Mouse (Mus musculus): Measurements from ENCODE around the gene Fdxr. TPM values are rescaled to one million over a fixed set of nuclear protein-coding genes. Genes with fewer than 3 reads are reported as not detected.

The Fdxr gene
- polyA plus RNA-seq (2014; fragmentation: Nextera tagmentation; extraction: Ambion mirVana) = 10.0 and 12.0 TPM in 2 replicates

DNA sequence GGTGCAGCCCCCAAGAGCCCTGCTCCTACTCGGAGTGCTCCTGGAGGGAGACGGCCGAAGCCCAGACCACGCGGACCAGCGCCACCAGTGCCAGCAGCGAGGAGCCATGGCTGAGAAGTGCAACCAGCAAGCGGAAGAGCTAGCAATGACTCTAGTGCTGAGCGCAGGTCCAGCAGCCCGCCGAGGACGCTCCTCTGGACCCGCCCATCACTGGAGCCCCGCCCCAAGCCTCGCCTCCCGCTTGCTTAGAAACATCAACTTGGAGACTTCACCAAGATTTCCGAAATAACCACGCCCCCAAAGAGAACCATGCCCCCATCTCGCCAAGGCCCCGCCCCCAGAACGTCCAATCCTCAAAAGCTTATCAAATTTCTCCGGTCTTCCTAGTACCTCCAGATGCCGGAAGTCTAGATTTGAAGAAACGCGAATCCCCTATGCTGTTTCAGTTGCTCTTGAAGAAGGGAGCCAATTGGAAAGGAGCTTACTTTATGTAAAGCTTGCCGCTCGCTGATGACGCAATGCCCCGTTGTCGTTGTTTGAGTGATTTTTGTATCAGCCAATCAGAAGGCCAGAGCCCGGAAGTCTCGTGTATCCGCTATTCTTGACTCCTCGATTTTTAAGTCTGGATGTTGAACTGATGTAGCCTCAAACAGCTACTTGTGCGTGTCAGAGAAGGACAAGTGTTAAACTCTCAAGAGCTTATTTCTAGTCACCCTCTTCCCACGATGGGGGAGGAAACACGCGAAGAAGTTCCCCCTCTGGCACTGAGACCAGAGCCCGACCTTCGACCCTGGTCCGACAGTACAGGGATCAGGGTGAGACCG, at the start of gene Fdxr:
TSS of gene Fdxr (minus strand) at position 271 of the 824 bp plus-strand sequence.
- no peaks in the 10 kb centered on the region for H3K27me3 ChIP-seq (ENCODE audit: control insufficient read depth, insufficient read depth, low read length)
- peak within 1 kb of the TSS; percentile 74 for H3K9ac ChIP-seq (ENCODE audit: low read depth, low read length)
- ATAC-seq (replicated peaks; ENCODE audit: insufficient number of reproducible peaks, low FRiP score, low TSS enrichment) = peak; percentile 93
- under 1% methylated on average over 42 of the region's 42 CpGs for WGBS (ENCODE audit: insufficient replicate concordance)
- H3K4me3 ChIP-seq (ENCODE audit: low read depth, low read length) = peak within 1 kb of the TSS; percentile 56
- peak within 1 kb of the TSS; percentile 92 for H3K4me2 ChIP-seq
- H3K36me3 ChIP-seq (ENCODE audit: control insufficient read depth, insufficient read depth, low read length) = no peaks in the 10 kb centered on the region
- H3K9me3 ChIP-seq (replicated peaks; ENCODE audit: control insufficient read depth, low read length) = no peaks in the 10 kb centered on the region
- peak within 1 kb of the TSS; percentile 75 for H3K27ac ChIP-seq (ENCODE audit: low read depth, low read length)
- H3K4me1 ChIP-seq (ENCODE audit: control insufficient read depth, insufficient read depth, low read length) = peaks cover 16% of the 10 kb centered on the region

DNA sequence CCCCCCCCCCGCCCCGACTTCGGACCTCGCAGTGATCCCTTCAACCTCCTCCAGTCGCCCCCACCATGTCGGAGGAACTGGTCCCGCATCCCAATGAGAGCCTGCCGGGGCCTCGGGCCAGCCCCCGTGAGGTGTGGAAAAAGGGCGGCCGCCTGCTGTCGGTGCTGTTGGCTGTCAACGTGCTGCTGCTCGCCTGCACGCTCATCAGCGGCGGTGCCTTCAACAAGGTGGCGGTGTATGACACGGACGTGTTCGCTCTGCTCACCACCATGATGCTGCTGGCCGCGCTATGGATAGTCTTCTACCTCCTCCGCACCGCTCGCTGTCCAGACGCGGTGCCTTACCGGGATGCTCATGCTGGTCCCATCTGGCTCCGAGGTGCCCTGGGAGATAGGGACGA, 46.5 kb upstream of the Fdxr start:
- Histone ChIP-seq H3K4me3 (ENCODE audit: low read depth, low read length) (no peak overlapping the region), H3K4me1 (ENCODE audit: control insufficient read depth, insufficient read depth, low read length) (peaks cover 12% of the 10 kb centered on the region)

DNA sequence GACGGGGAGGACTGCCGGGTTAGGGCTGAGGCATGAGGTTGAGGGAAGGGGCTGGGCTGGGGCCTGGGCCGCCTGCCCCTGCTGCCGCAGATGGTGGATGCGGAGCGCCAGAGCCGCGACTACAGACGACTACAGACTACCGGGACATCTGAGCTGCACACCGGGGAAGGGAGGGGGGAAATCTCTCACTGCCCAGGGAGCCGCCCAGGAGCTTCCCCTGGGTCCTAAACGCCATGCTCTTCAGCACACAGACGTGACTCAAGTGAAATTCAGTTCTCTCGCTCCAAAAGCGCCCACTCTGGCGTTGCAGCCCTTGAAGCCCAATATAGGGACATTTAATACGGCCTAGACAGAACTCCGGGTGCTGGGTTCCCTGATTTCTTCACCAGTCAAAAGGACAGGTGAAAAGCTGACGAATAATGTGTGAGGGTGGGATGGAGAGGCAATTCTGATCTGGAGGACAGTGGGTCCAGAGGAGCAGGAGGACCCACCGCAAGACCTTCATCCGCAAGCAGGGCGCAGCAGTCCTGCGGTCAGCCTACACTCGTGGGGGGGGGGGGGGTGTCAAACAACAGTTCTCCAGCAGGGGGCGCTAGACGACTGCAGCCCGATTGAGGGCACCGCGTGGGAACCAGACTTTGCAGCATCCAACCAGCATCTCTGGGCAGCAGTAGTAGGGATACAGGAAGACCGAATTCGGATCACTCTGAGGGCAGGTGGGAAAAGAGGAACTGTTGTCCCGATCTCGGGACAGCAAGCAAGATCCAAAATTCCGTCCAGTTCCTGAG, 45.2 kb upstream of the Fdxr start, which contains the start of gene Ush1g:
TSS of gene Ush1g (minus strand) at position 136 of the 788 bp plus-strand sequence.
- H3K4me2 ChIP-seq = peak within 1 kb of the TSS; percentile 32
- H3K9me3 ChIP-seq (replicated peaks; ENCODE audit: control insufficient read depth, low read length) = no peaks in the 10 kb centered on the region
- no peaks in the 10 kb centered on the region for H3K36me3 ChIP-seq (ENCODE audit: control insufficient read depth, insufficient read depth, low read length)
- peaks cover 87% of the 10 kb centered on the region for H3K27me3 ChIP-seq (ENCODE audit: control insufficient read depth, insufficient read depth, low read length)
- peak within 1 kb of the TSS; percentile 13; the same call in 1 of the 2 replicates for H3K4me3 ChIP-seq (ENCODE audit: low read depth, low read length)
- 3% methylated on average over 35 of the region's 35 CpGs for WGBS (ENCODE audit: insufficient replicate concordance)
- H3K27ac ChIP-seq (ENCODE audit: low read depth, low read length) = no peak within 1 kb of the TSS
- ATAC-seq (replicated peaks; ENCODE audit: insufficient number of reproducible peaks, low FRiP score, low TSS enrichment) = no peak
- no peak within 1 kb of the TSS for H3K9ac ChIP-seq (ENCODE audit: low read depth, low read length)
- peaks cover 12% of the 10 kb centered on the region for H3K4me1 ChIP-seq (ENCODE audit: control insufficient read depth, insufficient read depth, low read length)

More for the DNA sequence above, 46.5 kb upstream of the Fdxr start:
- WGBS (ENCODE audit: insufficient replicate concordance) = 19% methylated on average over 32 of the region's 32 CpGs
- Histone ChIP-seq H3K9me3 (replicated peaks; ENCODE audit: control insufficient read depth, low read length) (no peaks in the 10 kb centered on the region), H3K27ac (ENCODE audit: low read depth, low read length) (no peak overlapping the region), H3K9ac (ENCODE audit: low read depth, low read length) (no peak overlapping the region), H3K4me2 (no peak overlapping the region), H3K36me3 (ENCODE audit: control insufficient read depth, insufficient read depth, low read length) (no peaks in the 10 kb centered on the region), H3K27me3 (ENCODE audit: control insufficient read depth, insufficient read depth, low read length) (peaks cover 80% of the 10 kb centered on the region)
- no peak for ATAC-seq (replicated peaks; ENCODE audit: insufficient number of reproducible peaks, low FRiP score, low TSS enrichment)

DNA sequence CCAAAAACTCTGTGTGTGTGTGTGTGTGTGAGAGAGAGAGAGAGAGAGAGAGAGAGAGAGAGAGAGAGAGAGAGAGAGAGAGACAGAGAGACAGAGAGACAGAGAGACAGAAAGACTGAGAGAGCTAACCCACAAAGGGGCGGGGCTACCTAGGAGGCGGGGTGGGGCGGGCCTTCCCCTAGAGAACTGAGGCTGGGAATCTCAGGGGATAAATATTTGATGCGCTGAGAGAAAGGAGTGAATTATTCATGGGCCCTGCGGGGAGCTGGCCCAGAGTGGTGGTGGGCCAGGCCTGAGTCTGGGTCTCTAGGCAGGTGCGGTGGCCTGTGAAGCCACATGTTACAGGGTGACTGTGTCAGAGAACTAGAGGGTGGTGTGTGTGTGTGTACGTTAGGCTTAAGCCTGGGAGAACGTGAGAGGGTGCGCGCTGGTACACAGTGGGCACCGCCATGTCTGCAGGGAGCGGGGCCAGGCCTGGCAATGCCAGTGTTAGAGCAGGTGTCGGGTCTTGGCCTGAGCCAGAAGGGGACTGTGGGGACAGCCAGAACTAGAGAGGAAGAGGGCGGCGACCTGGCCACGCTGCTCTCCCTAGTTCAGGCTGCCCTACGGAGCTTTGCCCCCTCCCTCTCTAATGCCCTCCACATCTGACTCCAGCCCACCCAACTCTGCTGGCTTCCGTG, 43.0 kb upstream of the Fdxr start:
- 4% methylated on average over 18 of the region's 18 CpGs for WGBS (ENCODE audit: insufficient replicate concordance)
- Histone ChIP-seq H3K4me1 (ENCODE audit: control insufficient read depth, insufficient read depth, low read length) (peaks cover 12% of the 10 kb centered on the region), H3K36me3 (ENCODE audit: control insufficient read depth, insufficient read depth, low read length) (no peaks in the 10 kb centered on the region), H3K27ac (ENCODE audit: low read depth, low read length) (no peak overlapping the region), H3K9ac (ENCODE audit: low read depth, low read length) (no peak overlapping the region), H3K4me3 (ENCODE audit: low read depth, low read length) (no peak overlapping the region), H3K9me3 (replicated peaks; ENCODE audit: control insufficient read depth, low read length) (no peaks in the 10 kb centered on the region), H3K27me3 (ENCODE audit: control insufficient read depth, insufficient read depth, low read length) (peaks cover 99% of the 10 kb centered on the region), H3K4me2 (no peak overlapping the region)
- ATAC-seq (replicated peaks; ENCODE audit: insufficient number of reproducible peaks, low FRiP score, low TSS enrichment) = no peak

DNA sequence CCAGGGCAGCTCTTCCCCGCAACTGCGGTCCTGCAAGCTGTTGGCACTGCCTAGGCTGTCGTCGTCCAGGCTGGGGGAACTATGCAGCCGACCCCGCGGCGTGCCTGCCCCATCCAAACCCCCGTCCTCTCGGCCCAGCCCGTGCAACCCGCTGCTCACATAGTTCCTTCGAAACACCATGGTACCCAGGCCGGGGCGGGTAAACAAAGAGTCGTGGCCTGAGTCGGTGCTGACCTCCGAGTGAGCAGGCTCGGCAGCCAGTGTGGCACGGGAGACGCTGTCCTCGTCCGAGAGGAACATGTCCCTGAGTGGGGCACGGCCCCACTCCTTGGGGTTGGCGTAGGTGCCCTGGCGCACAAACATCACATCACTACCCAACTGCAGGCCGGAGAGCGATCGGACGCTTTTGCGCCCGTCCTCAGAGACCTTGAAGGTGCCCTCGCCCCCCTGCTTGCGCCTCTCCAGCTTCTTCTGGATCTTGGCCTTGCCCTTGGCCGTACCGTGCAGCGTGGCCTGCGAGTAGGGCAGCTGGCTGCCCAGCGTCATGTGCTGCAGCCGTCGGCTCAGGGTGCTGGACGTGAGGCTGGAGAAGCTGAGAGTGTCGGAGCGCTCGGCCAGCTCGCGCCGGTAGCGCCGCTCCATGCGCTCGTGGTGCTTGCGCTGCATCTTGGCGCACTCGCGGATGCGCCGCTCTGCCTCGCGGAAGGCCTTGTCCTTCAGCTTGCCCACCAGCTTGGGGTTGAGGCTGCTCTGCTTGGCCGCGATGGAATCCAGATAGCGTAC, 41.6 kb upstream of the Fdxr start:
- H3K27me3 ChIP-seq (ENCODE audit: control insufficient read depth, insufficient read depth, low read length) = peaks cover 94% of the 10 kb centered on the region
- H3K27ac ChIP-seq (ENCODE audit: low read depth, low read length) = no peak overlapping the region
- no peaks in the 10 kb centered on the region for H3K9me3 ChIP-seq (replicated peaks; ENCODE audit: control insufficient read depth, low read length)
- no peaks in the 10 kb centered on the region for H3K36me3 ChIP-seq (ENCODE audit: control insufficient read depth, insufficient read depth, low read length)
- WGBS (ENCODE audit: insufficient replicate concordance) = 6% methylated on average over 63 of the region's 63 CpGs
- peak overlapping the region; percentile 28; the same call in 1 of the 2 replicates for H3K9ac ChIP-seq (ENCODE audit: low read depth, low read length)
- H3K4me1 ChIP-seq (ENCODE audit: control insufficient read depth, insufficient read depth, low read length) = peaks cover 12% of the 10 kb centered on the region
- ATAC-seq (replicated peaks; ENCODE audit: insufficient number of reproducible peaks, low FRiP score, low TSS enrichment) = no peak
- H3K4me3 ChIP-seq (ENCODE audit: low read depth, low read length) = peak overlapping the region; percentile 19
- H3K4me2 ChIP-seq = peak overlapping the region; percentile 29

DNA sequence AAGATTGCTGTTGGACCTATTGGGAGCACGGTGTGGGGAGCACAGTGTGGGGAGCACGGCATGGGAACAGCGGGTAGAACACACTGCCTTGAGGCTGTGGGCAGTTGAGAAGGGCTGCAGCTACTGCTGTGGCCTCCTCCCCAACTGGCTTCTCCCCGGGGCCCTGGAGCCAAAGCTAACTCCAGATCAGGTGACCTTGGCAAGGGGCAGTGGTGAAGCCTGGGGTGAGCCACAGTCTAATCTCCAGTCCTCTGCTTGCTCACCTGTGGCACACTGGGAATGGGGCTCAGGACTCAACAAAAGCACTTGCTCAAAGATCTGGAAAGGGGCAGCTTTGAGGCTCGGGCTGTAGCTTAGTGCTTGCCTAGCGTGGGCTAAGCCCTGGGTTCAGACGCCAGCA, 40.4 kb upstream of the Fdxr start:
- Histone ChIP-seq H3K27ac (ENCODE audit: low read depth, low read length) (no peak overlapping the region), H3K4me3 (ENCODE audit: low read depth, low read length) (no peak overlapping the region), H3K27me3 (ENCODE audit: control insufficient read depth, insufficient read depth, low read length) (peaks cover 90% of the 10 kb centered on the region), H3K9me3 (replicated peaks; ENCODE audit: control insufficient read depth, low read length) (no peaks in the 10 kb centered on the region), H3K4me1 (ENCODE audit: control insufficient read depth, insufficient read depth, low read length) (peaks cover 12% of the 10 kb centered on the region), H3K36me3 (ENCODE audit: control insufficient read depth, insufficient read depth, low read length) (no peaks in the 10 kb centered on the region), H3K4me2 (no peak overlapping the region), H3K9ac (ENCODE audit: low read depth, low read length) (no peak overlapping the region)
- ATAC-seq (replicated peaks; ENCODE audit: insufficient number of reproducible peaks, low FRiP score, low TSS enrichment) = no peak
- WGBS (ENCODE audit: insufficient replicate concordance) = 57% methylated on average over 7 of the region's 7 CpGs

DNA sequence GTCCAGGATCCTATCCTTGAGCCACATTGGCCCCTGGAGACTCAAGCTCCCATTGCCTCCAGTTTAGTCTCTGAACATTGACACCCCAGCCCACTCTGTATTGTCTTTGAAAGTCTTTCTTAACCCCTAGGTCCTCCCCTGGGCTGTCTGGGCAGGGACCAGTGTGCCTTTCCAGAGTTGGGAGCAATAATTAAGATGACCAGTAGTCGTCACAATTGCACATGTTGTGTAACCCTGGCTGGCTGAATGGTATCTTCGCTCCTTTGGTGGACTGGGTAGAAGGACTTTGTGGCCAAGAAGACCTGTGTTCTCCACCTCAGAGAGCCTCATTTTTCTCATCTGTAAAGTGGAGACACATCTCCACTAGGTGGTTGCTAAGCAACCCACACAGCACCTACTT, 37.4 kb upstream of the Fdxr start:
- ATAC-seq (replicated peaks; ENCODE audit: insufficient number of reproducible peaks, low FRiP score, low TSS enrichment) = no peak
- Histone ChIP-seq H3K9ac (ENCODE audit: low read depth, low read length) (no peak overlapping the region), H3K27me3 (ENCODE audit: control insufficient read depth, insufficient read depth, low read length) (peaks cover 61% of the 10 kb centered on the region), H3K4me3 (ENCODE audit: low read depth, low read length) (no peak overlapping the region), H3K36me3 (ENCODE audit: control insufficient read depth, insufficient read depth, low read length) (no peaks in the 10 kb centered on the region), H3K9me3 (replicated peaks; ENCODE audit: control insufficient read depth, low read length) (no peaks in the 10 kb centered on the region), H3K4me2 (no peak overlapping the region), H3K4me1 (ENCODE audit: control insufficient read depth, insufficient read depth, low read length) (no peaks in the 10 kb centered on the region; the same call in 1 of the 2 replicates), H3K27ac (ENCODE audit: low read depth, low read length) (no peak overlapping the region)
- WGBS (ENCODE audit: insufficient replicate concordance) = 46% methylated on average over 2 of the region's 2 CpGs

DNA sequence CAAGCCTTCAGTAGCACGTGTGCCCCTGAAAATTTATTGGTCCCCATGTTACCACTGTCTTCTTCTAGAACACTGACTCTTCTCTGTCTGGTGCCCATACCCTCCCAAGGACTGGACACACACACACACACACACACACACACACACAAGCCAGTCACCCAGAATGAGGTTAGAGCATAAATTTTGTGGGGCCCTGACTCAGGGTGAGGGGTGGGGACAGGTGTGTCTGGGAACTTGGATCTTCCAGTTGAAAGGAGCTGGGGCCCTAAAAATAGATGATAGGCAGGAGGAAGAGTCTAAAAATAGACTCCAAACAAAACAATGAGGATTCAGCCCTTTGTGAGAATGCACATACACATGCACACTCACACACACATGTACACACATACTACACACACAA, 31.9 kb upstream of the Fdxr start:
- Histone ChIP-seq H3K4me2 (no peak overlapping the region), H3K4me3 (ENCODE audit: low read depth, low read length) (no peak overlapping the region), H3K4me1 (ENCODE audit: control insufficient read depth, insufficient read depth, low read length) (peaks cover 12% of the 10 kb centered on the region), H3K27me3 (ENCODE audit: control insufficient read depth, insufficient read depth, low read length) (peaks cover 10% of the 10 kb centered on the region), H3K27ac (ENCODE audit: low read depth, low read length) (no peak overlapping the region), H3K9ac (ENCODE audit: low read depth, low read length) (no peak overlapping the region), H3K9me3 (replicated peaks; ENCODE audit: control insufficient read depth, low read length) (no peaks in the 10 kb centered on the region), H3K36me3 (ENCODE audit: control insufficient read depth, insufficient read depth, low read length) (no peaks in the 10 kb centered on the region)
- 55% methylated on average over 1 of the region's 1 CpGs for WGBS (ENCODE audit: insufficient replicate concordance)
- ATAC-seq (replicated peaks; ENCODE audit: insufficient number of reproducible peaks, low FRiP score, low TSS enrichment) = no peak

Data from heart, embryonic 11.5 days (tissue).